Mouse (Mus musculus): ENCODE data around the gene Atad2b.
"Not testable (repeated sequence)": the region's sequence is repeated elsewhere in the genome, so short reads cannot be mapped to it uniquely, and the experiment has no call there.

Atad2b gene

GRCm38 (mm10) chr12:4916994-4917804, at the start of gene Atad2b:
Gene Atad2b (plus strand): TSS chr12:4917353.
- DNase-seq = peak; percentile 98

- no peak for DNase-seq
These were observed 48.2 kb upstream of the Atad2b start for GRCm38 (mm10) chr12:4868924-4869323.

DNA sequence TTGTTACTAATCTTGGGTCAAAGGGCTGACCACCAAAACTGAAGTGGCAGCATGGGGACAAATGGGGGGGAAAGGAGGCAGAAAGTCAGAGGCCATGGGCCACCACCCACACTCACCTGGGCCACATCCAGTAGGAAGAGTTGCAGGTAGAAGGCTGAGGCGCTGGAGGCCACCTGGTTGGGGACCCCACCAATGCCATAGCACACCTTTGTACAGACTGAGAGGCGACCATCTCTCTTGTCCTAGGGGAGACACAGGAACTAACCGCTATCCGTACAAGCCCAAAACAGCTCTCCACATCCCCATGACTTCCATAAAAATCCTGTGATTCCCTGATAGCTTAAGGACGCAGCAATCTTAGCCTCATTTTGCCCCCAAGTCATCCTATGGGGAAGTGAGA, 45.9 kb upstream of the Atad2b start:
- no peak for DNase-seq

DNA sequence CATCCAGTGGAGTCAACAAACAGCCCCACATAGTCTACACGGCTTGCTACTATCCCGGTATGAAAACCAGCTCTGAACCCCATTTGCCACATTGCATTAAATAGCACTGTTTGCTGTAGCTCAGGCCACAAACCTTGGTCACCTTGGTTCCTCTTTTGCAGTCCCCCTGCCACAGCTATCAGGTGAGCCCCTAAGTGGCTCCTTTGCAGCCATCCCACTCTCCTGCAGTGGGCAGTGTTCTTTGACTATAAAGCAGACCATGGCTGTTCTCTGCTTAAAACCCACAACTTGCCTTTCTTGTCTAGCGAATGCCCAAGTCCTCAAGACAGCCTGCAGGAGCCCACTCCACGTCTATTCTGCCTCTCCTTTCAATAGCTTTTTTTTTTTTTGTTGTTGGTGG, 44.9 kb upstream of the Atad2b start:
- DNase-seq = no peak

DNA sequence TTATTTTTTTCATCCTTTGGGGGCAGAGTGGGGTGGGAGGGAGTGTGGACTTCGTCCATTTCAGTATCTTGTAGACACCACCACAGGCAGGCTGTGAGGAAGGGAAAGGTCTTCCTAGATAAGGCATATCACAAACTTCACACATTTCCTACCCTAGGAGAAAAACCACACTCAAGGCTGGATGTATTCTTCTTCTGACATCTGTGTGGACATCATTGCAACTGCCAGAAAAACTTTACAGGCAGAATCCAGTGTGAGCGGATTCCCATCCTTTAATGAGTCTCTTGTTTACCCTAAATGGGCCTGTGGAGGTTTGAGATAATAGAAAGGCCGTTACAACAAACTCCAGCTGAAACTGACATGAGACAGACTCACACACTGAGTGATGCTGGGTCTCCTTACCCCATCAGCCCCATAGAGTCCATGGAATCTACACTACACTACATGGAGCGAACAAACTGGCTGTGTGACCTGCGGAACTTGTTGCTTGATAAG, 44.1 kb upstream of the Atad2b start:
- no peak for DNase-seq

GRCm38 (mm10) chr12:4873531-4873930, 43.6 kb upstream of the Atad2b start:
- no peak for DNase-seq

DNA sequence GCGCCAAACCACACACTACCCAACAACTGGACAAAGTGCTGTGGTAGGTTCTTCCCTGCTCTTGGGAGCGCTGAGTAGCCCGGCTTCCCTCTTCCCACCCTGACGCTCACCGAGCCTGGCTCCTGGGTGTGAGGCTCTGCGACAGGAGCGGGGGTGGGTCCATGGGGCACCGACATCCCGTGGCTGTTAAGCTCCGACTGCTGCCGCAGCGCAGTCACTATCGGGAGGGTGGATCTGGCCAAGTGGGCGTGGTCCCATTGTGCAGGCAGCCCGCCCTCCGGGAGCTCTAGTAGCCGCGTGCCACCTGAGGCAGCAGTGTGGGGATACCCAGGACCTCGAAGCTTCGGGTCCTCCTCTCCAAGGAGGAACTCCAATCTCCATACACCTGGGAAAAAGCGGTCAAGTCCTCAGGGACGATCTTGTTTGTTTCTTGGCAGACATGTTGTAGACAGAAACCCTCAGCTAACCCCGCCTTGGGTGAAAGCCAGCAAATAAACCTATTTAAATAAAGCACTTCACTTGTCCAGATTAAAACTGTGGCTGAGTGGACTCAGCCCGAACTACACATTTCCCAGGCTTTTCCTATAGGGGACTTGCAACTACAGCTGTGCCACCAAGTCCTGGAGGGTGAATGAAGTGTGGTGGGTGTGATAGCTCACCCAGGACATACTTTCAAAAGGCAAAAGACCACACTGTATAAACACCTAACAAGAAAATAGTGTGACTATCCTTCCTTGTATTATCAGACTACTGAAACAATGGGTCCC, 42.8 kb upstream of the Atad2b start, which contains the start of gene Mfsd2b:
Gene Mfsd2b, minus strand, starts transcription at position 199 of the 767 bp plus-strand sequence.
- DNase-seq = peak; percentile 47

- no peak for DNase-seq
These were observed 41.5 kb upstream of the Atad2b start for GRCm38 (mm10) chr12:4875623-4876022.

DNA sequence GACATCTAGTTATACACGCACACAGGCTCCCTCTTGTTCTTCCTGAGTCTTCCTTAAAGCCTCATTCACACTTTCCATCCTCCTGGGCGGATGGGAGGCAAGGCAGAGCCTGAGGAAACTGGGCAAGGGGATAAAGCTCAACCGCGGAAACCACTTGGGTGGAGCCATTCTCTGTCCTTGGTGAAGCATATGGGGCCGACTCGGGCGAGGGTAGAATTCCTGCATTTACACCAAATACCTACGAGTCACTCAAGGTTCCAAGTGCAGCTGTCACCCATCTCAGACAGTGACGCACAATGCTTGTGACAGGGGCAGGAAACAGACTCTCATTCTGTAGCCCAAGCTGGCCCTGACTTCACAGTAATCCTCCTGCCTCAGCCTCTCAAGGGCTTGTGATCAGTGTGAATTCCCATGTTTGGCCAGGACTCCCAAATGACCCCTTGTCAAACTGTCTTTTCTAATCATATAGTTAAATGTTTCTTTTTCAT, 38.8 kb upstream of the Atad2b start:
- DNase-seq = no peak

DNA sequence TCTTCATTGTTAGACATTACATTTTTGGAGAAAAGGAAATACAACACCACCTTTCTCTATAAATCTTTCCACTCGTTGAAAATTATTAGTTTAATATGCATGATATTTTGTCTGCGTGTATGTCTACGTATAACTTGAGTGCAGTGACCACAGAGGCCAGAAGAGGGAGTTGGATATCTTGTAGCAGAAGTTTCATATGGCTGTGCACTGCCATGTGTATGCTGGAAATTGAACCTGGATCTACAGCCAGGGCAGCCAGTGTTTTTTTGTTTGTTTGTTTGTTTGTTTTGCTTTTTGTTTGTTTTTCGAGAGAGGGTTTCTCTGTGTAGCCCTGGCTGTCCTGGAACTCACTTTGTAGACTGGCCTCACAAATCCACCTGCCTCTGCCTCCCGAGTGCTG, 38.1 kb upstream of the Atad2b start:
- no peak for DNase-seq

- DNase-seq = no peak
These were observed 35.1 kb upstream of the Atad2b start for GRCm38 (mm10) chr12:4882086-4882485.

GRCm38 (mm10) chr12:4885062-4885461, 32.1 kb upstream of the Atad2b start:
- DNase-seq = no peak

GRCm38 (mm10) chr12:4886581-4886980, 30.6 kb upstream of the Atad2b start:
- not testable (repeated sequence) for DNase-seq

- no peak for DNase-seq
These were observed 28.4 kb upstream of the Atad2b start for GRCm38 (mm10) chr12:4888739-4889138.

DNA sequence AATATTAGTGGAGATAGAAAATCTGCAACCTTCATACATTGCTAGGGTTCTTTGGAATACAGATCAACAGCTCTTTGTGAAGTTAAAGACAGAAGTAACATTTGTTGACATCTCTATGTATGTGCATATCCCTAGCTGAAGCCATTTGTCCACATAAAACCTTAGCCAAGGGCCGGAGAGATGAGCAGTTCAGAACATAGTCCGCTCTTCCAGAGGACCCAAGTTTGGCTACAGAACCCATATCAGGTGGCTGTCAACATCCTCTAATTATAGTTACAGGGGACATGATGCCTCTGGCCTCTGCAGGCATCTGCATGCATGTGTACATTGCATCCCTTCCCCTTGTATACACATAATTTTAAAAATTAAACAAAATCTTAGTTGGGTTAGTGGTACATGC, 27.9 kb upstream of the Atad2b start:
- DNase-seq = no peak

DNA sequence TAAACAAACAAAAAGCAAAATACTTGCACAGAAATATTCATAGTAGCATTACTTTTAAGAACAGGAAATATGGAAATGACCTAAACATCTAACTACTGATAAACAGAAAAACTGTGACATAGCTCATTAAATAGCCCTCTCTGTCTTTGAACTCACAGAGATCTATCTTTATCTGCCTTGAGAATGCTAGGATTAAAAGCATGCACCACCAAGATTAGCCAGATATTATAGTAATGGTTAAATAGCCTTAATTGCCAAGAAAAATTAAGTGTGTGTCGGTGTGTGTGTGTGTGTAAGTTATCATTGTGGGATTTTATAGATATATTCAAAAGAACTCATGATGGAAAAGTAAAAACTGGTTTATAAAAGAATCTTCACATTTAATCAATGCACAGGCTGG, 27.3 kb upstream of the Atad2b start:
- DNase-seq = no peak

DNA sequence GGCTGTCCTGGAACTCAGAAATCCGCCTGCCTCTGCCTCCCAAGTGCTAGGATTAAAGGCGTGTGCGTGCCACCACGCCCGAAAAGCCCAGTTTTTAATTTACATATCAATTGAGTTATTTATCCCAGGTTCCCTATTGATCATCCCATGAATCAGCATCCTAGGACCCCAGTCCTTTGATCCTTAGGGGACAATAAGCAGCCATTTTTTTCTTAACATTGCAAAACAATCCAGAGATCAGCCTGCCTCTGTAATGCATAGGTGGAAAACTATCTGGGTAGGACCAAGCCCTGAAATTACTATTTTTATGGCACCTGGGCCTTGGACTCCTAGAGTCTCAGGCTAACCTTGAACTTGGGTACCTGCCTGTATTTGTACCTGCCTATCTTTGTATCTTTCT, 19.1 kb upstream of the Atad2b start:
- no peak for DNase-seq

- peak; percentile 33 for DNase-seq
These were observed 11.2 kb upstream of the Atad2b start for GRCm38 (mm10) chr12:4905946-4906345.

GRCm38 (mm10) chr12:4906476-4906875, 10.7 kb upstream of the Atad2b start:
- no peak for DNase-seq

DNA sequence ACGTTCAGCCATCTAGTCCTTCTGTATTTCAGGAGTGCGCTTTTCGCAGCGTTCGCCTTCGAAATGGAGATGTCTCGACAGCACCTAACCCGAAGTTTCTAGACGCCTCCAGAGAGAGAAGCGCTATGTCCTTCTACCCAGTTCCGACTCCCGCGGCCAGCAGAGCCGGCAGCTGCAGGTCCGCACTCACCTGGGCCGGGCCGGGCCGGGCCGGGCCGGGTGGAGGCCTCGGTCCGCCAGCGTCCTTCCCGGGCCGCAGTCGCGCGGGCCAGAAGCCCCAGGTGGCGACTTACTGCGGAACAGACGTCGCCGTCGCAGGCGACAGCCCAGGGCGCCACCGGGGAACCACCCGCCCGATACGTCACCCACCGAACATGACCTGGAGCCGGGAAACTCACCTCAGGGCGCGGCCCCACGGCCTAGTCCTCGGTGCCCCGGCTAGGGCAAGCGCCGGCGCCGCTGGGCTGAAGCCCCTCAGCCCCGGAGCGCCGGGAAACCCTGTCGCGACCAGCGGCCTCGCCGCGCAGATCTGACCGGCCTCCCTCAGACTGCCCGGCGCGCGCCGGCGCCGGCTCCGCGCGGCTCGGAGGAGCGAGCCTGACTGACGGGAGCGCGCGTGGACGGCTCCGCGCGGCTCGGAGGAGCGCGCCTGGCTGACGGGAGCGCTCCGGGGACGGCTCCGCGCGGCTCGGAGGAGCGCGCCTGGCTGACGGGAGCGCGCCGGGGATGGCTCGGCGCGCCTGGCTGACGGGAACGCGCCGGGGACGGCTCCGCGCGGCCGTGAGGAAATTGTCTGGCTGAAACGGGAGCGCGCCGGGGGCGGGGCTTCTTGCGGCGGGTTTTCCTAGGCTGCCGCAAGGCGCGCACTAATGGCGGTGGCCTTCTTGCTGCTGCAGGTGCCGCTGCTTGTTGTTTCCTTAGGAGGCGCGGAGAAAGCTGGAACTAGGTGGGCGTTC, 9.9 kb upstream of the Atad2b start, which contains the start of gene Ubxn2a:
Gene Ubxn2a, minus strand, starts transcription at position 755 of the 956 bp plus-strand sequence.
- DNase-seq = peak; percentile 95

DNA sequence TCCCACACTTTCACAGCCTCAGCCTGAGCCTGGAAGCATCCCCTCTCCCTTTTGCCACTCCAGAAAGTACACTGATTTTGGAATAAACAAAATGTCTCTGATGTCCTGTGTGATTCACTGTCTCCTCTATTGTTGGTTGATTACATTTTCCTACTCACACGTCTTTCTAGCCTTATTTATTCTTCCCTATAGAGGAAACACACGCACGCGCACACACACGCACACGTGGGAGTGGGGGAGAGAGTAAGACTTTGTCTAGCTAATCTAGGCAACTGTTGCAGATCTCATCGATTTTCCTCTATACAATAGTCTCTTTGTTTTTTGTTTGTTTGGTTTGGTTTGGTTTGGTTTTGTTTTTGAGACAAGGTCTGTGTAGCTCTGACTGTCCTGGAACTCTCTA, 8.8 kb upstream of the Atad2b start:
- DNase-seq = no peak

GRCm38 (mm10) chr12:4910496-4910895, 6.7 kb upstream of the Atad2b start:
- not testable (repeated sequence) for DNase-seq

Data from cerebellum, adult 9-11 months (tissue).